Mouse (Mus musculus) G1E (cell line): ENCODE measurements around the gene Egr2. TPM values are rescaled to one million over a fixed set of nuclear protein-coding genes. Genes with fewer than 3 reads are reported as not detected.

Source experiments
- ATAC-seq: 2 replicates; pipeline ENCODE4 v1.8.0; 2016; ENCODE audit warnings: mild to moderate bottlenecking; ENCODE audit not compliant: insufficient number of reproducible peaks, poor library complexity, low FRiP score, severe bottlenecking; ENCODE audit errors: extremely low read depth
- DNase-seq: peaks from one replicate; pipeline ENCODE4 v3.0.0; 2012; ENCODE audit warnings: low spot score
- H3K27me3 ChIP-seq: 2 replicates; pipeline ENCODE4 v1.6.1; 2012; ENCODE audit warnings: mild to moderate bottlenecking, low read length, inconsistent platforms; ENCODE audit not compliant: insufficient read depth
- H3K36me3 ChIP-seq: replicated peaks from 2 replicates; pipeline ENCODE3; 2012; ENCODE audit warnings: mild to moderate bottlenecking, inconsistent platforms
- H3K4me1 ChIP-seq: 2 replicates; pipeline ENCODE4 v1.6.1; 2012; ENCODE audit warnings: low read depth, low read length, inconsistent platforms, mixed read lengths; ENCODE audit not compliant: insufficient read depth
- H3K4me3 ChIP-seq: 2 replicates; pipeline ENCODE4 v1.5.1; 2012; ENCODE audit warnings: low read depth, mild to moderate bottlenecking, inconsistent platforms, low read length, moderate library complexity, mixed read lengths
- H3K9me3 ChIP-seq: replicated peaks from 2 replicates; pipeline ENCODE4 v1.6.1; 2012; ENCODE audit warnings: inconsistent platforms
- CTCF ChIP-seq: IDR thresholded peaks from 2 replicates; pipeline ENCODE4 v1.5.1; 2012; ENCODE audit warnings: low read depth, low read length, inconsistent platforms, mixed read lengths
- GATA1 ChIP-seq: IDR thresholded peaks from 2 replicates; pipeline ENCODE4 v1.6.1; 2012; ENCODE audit warnings: borderline replicate concordance, low read length, inconsistent platforms, mixed read lengths
- GATA2 ChIP-seq: IDR thresholded peaks from 2 replicates; pipeline ENCODE4 v1.6.1; 2012; ENCODE audit warnings: low read depth, low read length, inconsistent platforms, borderline replicate concordance
- POLR2AphosphoS5 ChIP-seq: IDR thresholded peaks from 2 replicates; pipeline ENCODE4 v1.6.1; 2012; ENCODE audit warnings: low read depth, low read length, inconsistent platforms; ENCODE audit not compliant: insufficient replicate concordance
- TAL1 ChIP-seq: conservative IDR thresholded peaks from 2 replicates; pipeline ENCODE4 v1.6.1; 2012; ENCODE audit warnings: low read depth, low read length, inconsistent platforms, mixed read lengths
- polyA plus RNA-seq: library from polyadenylated mRNA; stranded (reverse); fragments of >175 nt; gene quantifications from 2 replicates; pipeline ENCODE4 v1.2.3, GENCODE M21; 2012
- total RNA-seq, 2 experiments: library from RNA; stranded (forward) in 1 of 2; stranded (reverse) in 1 of 2; fragments of 200-1000 nt in 1 of 2; fragments of >200 nt in 1 of 2; fragmentation: Nextera tagmentation in 1 of 2; gene quantifications; 2 replicates each; pipeline ENCODE4 v1.2.3; 2014 to 2017

Egr2 gene
- total and polyA plus RNA-seq, 3 experiments = 0.08 to 1.0 TPM; not detected in 1

GRCm38 (mm10) chr10:67497951-67498350, 37.3 kb upstream of the Egr2 start:
- Histone ChIP-seq H3K4me1 (no peaks in the 10 kb centered on the region), H3K9me3 (no peaks in the 10 kb centered on the region), H3K27me3 (no peaks in the 10 kb centered on the region), H3K4me3 (no peak overlapping the region), H3K36me3 (no peaks in the 10 kb centered on the region)
- ATAC-seq (no peak), DNase-seq (no peak)
- TF ChIP-seq CTCF = no peak
- no peak for TF ChIP-seq GATA2
- no peak for TF ChIP-seq GATA1
- no peak for TF ChIP-seq TAL1

GRCm38 (mm10) chr10:67503320-67503995, 31.8 kb upstream of the Egr2 start:
- DNase-seq = no peak
- Histone ChIP-seq H3K36me3 (no peaks in the 10 kb centered on the region), H3K4me3 (no peak overlapping the region), H3K27me3 (no peaks in the 10 kb centered on the region), H3K4me1 (no peaks in the 10 kb centered on the region), H3K9me3 (no peaks in the 10 kb centered on the region)
- TF ChIP-seq GATA2 = no peak
- TF ChIP-seq CTCF = no peak
- no peak for TF ChIP-seq TAL1
- TF ChIP-seq POLR2AphosphoS5 = no peak
- no peak for TF ChIP-seq GATA1
- no peak for ATAC-seq

- no peak for ATAC-seq
- H3K4me3 ChIP-seq = no peak overlapping the region
- H3K36me3 ChIP-seq = no peaks in the 10 kb centered on the region
- H3K4me1 ChIP-seq = no peaks in the 10 kb centered on the region
- TF ChIP-seq TAL1 (no peak), GATA2 (no peak), GATA1 (no peak), POLR2AphosphoS5 (no peak), CTCF (no peak)
- no peaks in the 10 kb centered on the region for H3K9me3 ChIP-seq
- DNase-seq = no peak
- no peaks in the 10 kb centered on the region for H3K27me3 ChIP-seq
Measured at GRCm38 (mm10) chr10:67504046-67504445, 31.2 kb upstream of the Egr2 start.

GRCm38 (mm10) chr10:67505248-67505647, 30.0 kb upstream of the Egr2 start:
- Histone ChIP-seq H3K9me3 (no peaks in the 10 kb centered on the region), H3K4me1 (no peaks in the 10 kb centered on the region), H3K36me3 (no peaks in the 10 kb centered on the region), H3K4me3 (no peak overlapping the region), H3K27me3 (no peaks in the 10 kb centered on the region)
- DNase-seq = no peak
- TF ChIP-seq GATA1 (no peak), POLR2AphosphoS5 (no peak), CTCF (no peak), TAL1 (no peak), GATA2 (no peak)
- no peak for ATAC-seq

- no peak for ATAC-seq
- Histone ChIP-seq H3K4me3 (no peak overlapping the region), H3K36me3 (no peaks in the 10 kb centered on the region), H3K9me3 (no peaks in the 10 kb centered on the region), H3K27me3 (peaks cover 2% of the 10 kb centered on the region; the same call in 1 of the 2 replicates), H3K4me1 (no peaks in the 10 kb centered on the region)
- DNase-seq = no peak
- TF ChIP-seq POLR2AphosphoS5 (no peak), TAL1 (no peak), CTCF (no peak), GATA1 (no peak), GATA2 (no peak)
Measured at GRCm38 (mm10) chr10:67512211-67512610, 23.1 kb upstream of the Egr2 start.

- no peak for TF ChIP-seq CTCF
- no peaks in the 10 kb centered on the region for H3K4me1 ChIP-seq
- H3K9me3 ChIP-seq = no peaks in the 10 kb centered on the region
- no peak for ATAC-seq
- no peak for DNase-seq
- no peaks in the 10 kb centered on the region for H3K36me3 ChIP-seq
- peaks cover 2% of the 10 kb centered on the region; the same call in 1 of the 2 replicates for H3K27me3 ChIP-seq
- no peak overlapping the region for H3K4me3 ChIP-seq
Measured at GRCm38 (mm10) chr10:67512871-67513270, 22.4 kb upstream of the Egr2 start.

GRCm38 (mm10) chr10:67518733-67519132, 16.5 kb upstream of the Egr2 start:
- DNase-seq = no peak
- no peaks in the 10 kb centered on the region for H3K9me3 ChIP-seq
- no peak for TF ChIP-seq GATA2
- no peak for TF ChIP-seq POLR2AphosphoS5
- no peak for TF ChIP-seq TAL1
- H3K4me1 ChIP-seq = no peaks in the 10 kb centered on the region
- peaks cover 2% of the 10 kb centered on the region; the same call in 1 of the 2 replicates for H3K27me3 ChIP-seq
- H3K4me3 ChIP-seq = no peak overlapping the region
- ATAC-seq = no peak
- H3K36me3 ChIP-seq = no peaks in the 10 kb centered on the region
